Mouse (Mus musculus) CH12.LX (cell line): ENCODE measurements at regions not wholly inside any gene's neighbourhood (a gene's known extent, or its start where the extent isn't known, plus 50 kb on each side); places are given as distances from the start of the nearest gene placed in this dataset.

Experiments used
- DNase-seq: peaks from one replicate; pipeline ENCODE4 v3.0.0-alpha.2; 2013; ENCODE audit errors: extremely low read depth
- H3K27ac ChIP-seq: 2 replicates; pipeline ENCODE4 v1.5.1; 2012; ENCODE audit warnings: low read depth, mild to moderate bottlenecking, control low read depth, moderate library complexity; ENCODE audit not compliant: insufficient read depth
- H3K27me3 ChIP-seq: replicated peaks from 2 replicates; pipeline ENCODE3; 2012; ENCODE audit warnings: inconsistent platforms
- H3K36me3 ChIP-seq, 2 experiments: replicated peaks in 1 of 2; 2 replicates each; pipeline versions ENCODE3 to v1.6.1; 2012; ENCODE audit warnings: inconsistent platforms in 1 of 2, low read length in 1 of 2, mild to moderate bottlenecking in 1 of 2, mixed read lengths in 1 of 2, moderate library complexity in 1 of 2; ENCODE audit not compliant: control insufficient read depth in 1 of 2, insufficient read depth in 1 of 2
- H3K4me1 ChIP-seq, 2 experiments: 2 replicates each; pipeline ENCODE4 v1.6.1; 2012; ENCODE audit warnings: inconsistent platforms in 1 of 2, moderate library complexity in 1 of 2; ENCODE audit not compliant: insufficient read depth in 2 of 2, control insufficient read depth in 1 of 2
- H3K4me2 ChIP-seq: 2 replicates; pipeline ENCODE4 v1.6.1; 2012; ENCODE audit warnings: low read depth, mild to moderate bottlenecking, control low read depth; ENCODE audit not compliant: poor library complexity, insufficient read depth, severe bottlenecking
- H3K4me3 ChIP-seq, 3 experiments: fragments of 150-350 bp in 1 of 3; sonication (generic) in 1 of 3; replicated peaks in 1 of 3; 2 replicates each; pipeline versions ENCODE3 to v1.5.1; 2011 to 2012; ENCODE audit warnings: low read depth in 2 of 3, low read length in 2 of 3, mild to moderate bottlenecking in 2 of 3, moderate library complexity in 2 of 3, control low read depth in 1 of 3, improper control_type of control experiment in 1 of 3, inconsistent platforms in 1 of 3, mixed read lengths in 1 of 3; ENCODE audit not compliant: poor library complexity in 1 of 3
- H3K79me2 ChIP-seq: replicated peaks from 2 replicates; pipeline ENCODE4 v1.6.1; 2012; ENCODE audit warnings: mild to moderate bottlenecking, moderate library complexity; ENCODE audit not compliant: control insufficient read depth, poor library complexity, insufficient read depth, severe bottlenecking; ENCODE audit errors: extremely low read depth
- H3K9ac ChIP-seq: 2 replicates; pipeline ENCODE4 v1.6.1; 2012; ENCODE audit warnings: low read depth, mild to moderate bottlenecking, control low read depth, moderate library complexity; ENCODE audit not compliant: insufficient read depth
- H3K9me3 ChIP-seq: replicated peaks from 2 replicates; pipeline ENCODE3; 2012; ENCODE audit warnings: low read length, inconsistent platforms, mixed read lengths
- POLR2A ChIP-seq: IDR thresholded peaks from 2 replicates; pipeline ENCODE4 v1.6.1; 2011; ENCODE audit warnings: low read depth, mild to moderate bottlenecking, improper control_type of control experiment, low read length
- dilution Hi-C: fragments of 300-500 bp; cut with MboI; formaldehyde crosslinking; loops from 2 replicates; pipeline ENCODE4 v1.14.3; 2020; ENCODE audit warnings: low sequenced_read_pairs; ENCODE audit not compliant: extremely low pct_unique_long_range_greater_than_20kb, extremely low pct_ligation_motif_present
- in situ Hi-C: fragments of 300-500 bp; cut with MboI; formaldehyde crosslinking; loops from 3 replicates; pipeline ENCODE4 v1.14.3; 2019; ENCODE audit warnings: low sequenced_read_pairs, low pct_ligation_motif_present, low pct_unique_long_range_greater_than_20kb, mixed read lengths

DNA sequence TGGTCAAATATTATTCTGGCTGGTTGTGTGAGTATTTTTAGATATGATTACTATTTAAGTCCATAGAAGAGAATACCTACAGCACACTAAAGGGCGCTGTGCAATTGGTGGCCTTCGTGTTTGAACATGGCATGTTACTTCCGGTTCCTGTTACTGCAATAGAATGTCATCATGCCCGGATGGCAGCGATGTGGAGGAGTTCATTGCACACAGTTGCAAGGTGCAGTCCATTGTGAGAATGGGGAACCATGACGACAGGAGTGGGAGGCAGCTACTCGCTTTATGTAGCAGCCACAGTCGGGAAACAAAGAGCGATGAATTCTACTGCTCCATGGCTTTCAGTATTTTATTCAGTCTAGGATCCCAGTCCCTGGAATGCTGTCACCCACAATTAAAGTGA lies 245.5 kb upstream of the 5930422O12Rik start:
- Histone ChIP-seq H3K4me1 (peaks cover 0 to 11% of the 10 kb centered on the region in 2 experiments; a peak in 2 of 4 replicates), H3K27ac (no peak overlapping the region), H3K79me2 (no peaks in the 10 kb centered on the region), H3K9ac (no peak overlapping the region), H3K4me3 (no peak overlapping the region), H3K4me2 (no peak overlapping the region), H3K36me3 (no peaks in the 10 kb centered on the region), H3K27me3 (no peaks in the 10 kb centered on the region), H3K9me3 (peaks cover 2% of the 10 kb centered on the region)
- TF ChIP-seq POLR2A, result no peak
- DNase-seq, result no peak
- in situ Hi-C loops (loop anchor here (25.0 kb wide), 1 partner anchor 171 kb away; no protein-coding TSS in a partner anchor), dilution Hi-C loops (no loop called here)
